Mouse (Mus musculus) bone marrow, adult 2 months (tissue): ENCODE results near the gene Myo16.

Experiments
- CTCF ChIP-seq: fragments of 200-500 bp; IDR thresholded peaks from 2 replicates; pipeline ENCODE4 v1.5.1; 2011; ENCODE audit warnings: low read length, control low read depth; ENCODE audit not compliant: control insufficient read depth, insufficient read depth
- POLR2A ChIP-seq: fragments of 200-500 bp; IDR thresholded peaks from 2 replicates; pipeline ENCODE4 v1.6.1; 2011; ENCODE audit warnings: low read depth, mild to moderate bottlenecking, control low read depth, low read length, borderline replicate concordance; ENCODE audit not compliant: control insufficient read depth

DNA sequence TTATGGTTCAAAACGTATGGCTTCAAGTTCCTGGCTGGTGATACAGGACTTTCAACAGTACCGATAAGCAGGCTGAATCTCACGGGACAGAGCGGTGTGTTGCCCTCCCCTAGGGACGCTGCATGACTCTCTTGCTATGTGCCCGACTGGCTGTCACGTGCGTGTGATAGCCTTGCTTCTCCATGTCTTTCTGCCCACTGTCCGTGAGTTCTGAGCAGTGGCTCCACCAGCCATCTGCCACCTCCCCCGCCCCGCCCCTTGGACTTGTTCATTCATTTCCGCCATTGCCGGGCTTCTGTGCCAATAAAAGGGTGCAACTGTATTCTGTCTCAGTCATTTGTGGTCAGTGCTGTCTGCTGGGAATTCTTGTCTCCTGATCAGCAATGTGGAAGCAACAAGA lies 480.7 kb downstream of the Myo16 start:
- TF ChIP-seq POLR2A (no peak), CTCF (no peak)
